Mouse (Mus musculus): Measurements from ENCODE around the gene Olfr57. TPM values are rescaled to one million over a fixed set of nuclear protein-coding genes. Genes with fewer than 3 reads are reported as not detected.
"Not testable (repeated sequence)": the region's sequence is repeated elsewhere in the genome, so short reads cannot be mapped to it uniquely, and the experiment has no call there.

The Olfr57 gene
- polyA plus RNA-seq (2015; fragmentation: Nextera tagmentation; extraction: Ambion mirVana): 0.86 and 1.0 TPM in 2 replicates

- no peaks in the 10 kb centered on the region for H3K4me1 ChIP-seq
- ATAC-seq (replicated peaks): no peak
- H3K4me2 ChIP-seq: no peak within 1 kb of the TSS
- no peak within 1 kb of the TSS for H3K4me3 ChIP-seq
- H3K27ac ChIP-seq: no peak within 1 kb of the TSS
- no peaks in the 10 kb centered on the region for H3K27me3 ChIP-seq (replicated peaks)
- H3K9ac ChIP-seq: no peak within 1 kb of the TSS
- no peaks in the 10 kb centered on the region for H3K36me3 ChIP-seq (replicated peaks)
- H3K9me3 ChIP-seq: 0 out of 2 replicates have a peak, but pooled peaks cover 5% of the 10 kb centered on the region
These were observed at the start of gene Olfr57 for GRCm38 (mm10) chr10:79028441-79028840. Gene Olfr57, plus strand, starts transcription at chr10:79028741.

DNA sequence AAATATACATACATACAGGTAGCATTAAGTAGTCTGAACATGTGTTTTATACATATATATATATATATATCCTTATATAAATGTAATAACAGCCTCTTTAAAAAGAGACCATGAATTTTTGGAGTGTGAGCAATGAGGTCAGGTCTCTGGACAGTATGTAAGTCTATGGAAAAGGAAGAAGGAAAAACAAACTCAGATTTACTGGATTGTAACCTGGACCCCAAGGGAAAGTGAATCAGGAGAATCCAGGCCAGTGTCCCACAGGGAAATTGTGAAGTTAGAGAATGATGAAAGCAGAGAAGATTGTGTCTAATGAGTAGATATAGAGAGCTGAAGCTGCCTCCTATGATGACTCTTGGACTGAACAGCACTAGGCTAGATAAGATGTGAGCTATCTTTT is 47.8 kb upstream of the Olfr57 start, which contains the start of gene Olfr1352:
Gene Olfr1352 (plus strand): TSS at position 301 of the 400 bp plus-strand sequence.
- Histone ChIP-seq H3K4me2 (no peak within 1 kb of the TSS), H3K9me3 (no peaks in the 10 kb centered on the region), H3K27me3 (replicated peaks) (no peaks in the 10 kb centered on the region), H3K4me3 (no peak within 1 kb of the TSS), H3K36me3 (replicated peaks) (no peaks in the 10 kb centered on the region), H3K9ac (no peak within 1 kb of the TSS), H3K4me1 (no peaks in the 10 kb centered on the region), H3K27ac (no peak within 1 kb of the TSS)
- no peak for ATAC-seq (replicated peaks)

DNA sequence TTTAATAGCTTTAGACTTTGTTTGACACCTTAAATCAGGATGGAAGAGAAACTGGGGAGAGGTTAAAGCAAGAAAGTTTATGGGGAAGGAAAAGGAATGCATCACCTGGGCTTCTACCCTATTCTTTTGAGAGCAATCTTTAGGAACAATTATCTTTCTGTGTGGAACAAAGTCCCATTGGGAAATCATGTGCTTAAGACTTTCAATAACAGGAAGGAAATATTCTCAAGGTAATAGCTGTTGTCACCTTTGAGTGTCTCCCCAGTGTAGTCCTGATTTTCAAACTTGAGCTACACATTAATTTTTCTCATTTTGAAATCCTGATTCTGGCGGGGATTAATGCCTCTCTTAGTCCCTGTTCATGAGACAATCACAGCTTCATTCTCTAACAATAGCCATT is 16.4 kb upstream of the Olfr57 start, which contains the start of gene Olfr1351:
Gene Olfr1351 (plus strand): TSS at position 301 of the 400 bp plus-strand sequence.
- 65% methylated on average over 1 of the region's 1 CpGs for WGBS
- H3K4me1 ChIP-seq: no peaks in the 10 kb centered on the region
- H3K9ac ChIP-seq: no peak within 1 kb of the TSS
- H3K9me3 ChIP-seq: no peaks in the 10 kb centered on the region
- H3K27me3 ChIP-seq (replicated peaks): no peaks in the 10 kb centered on the region
- ATAC-seq (replicated peaks): no peak
- no peak within 1 kb of the TSS for H3K4me3 ChIP-seq
- H3K4me2 ChIP-seq: no peak within 1 kb of the TSS
- H3K27ac ChIP-seq: no peak within 1 kb of the TSS
- H3K36me3 ChIP-seq (replicated peaks): no peaks in the 10 kb centered on the region

GRCm38 (mm10) chr10:79042457-79042856 is 13.9 kb downstream of the Olfr57 start:
- H3K36me3 ChIP-seq (replicated peaks); H3K27ac ChIP-seq; ATAC-seq (replicated peaks); H3K4me1 ChIP-seq; H3K4me2 ChIP-seq; H3K27me3 ChIP-seq (replicated peaks); H3K4me3 ChIP-seq; H3K9ac ChIP-seq: not testable (repeated sequence)
- 85% methylated on average over 2 of the region's 2 CpGs for WGBS
- peaks cover 18% of the 10 kb centered on the region for H3K9me3 ChIP-seq

- H3K9me3 ChIP-seq: not testable (repeated sequence)
- 96% methylated on average over 3 of the region's 3 CpGs for WGBS
- H3K36me3 ChIP-seq (replicated peaks): peaks cover 39% of the 10 kb centered on the region
These were observed 28.8 kb downstream of the Olfr57 start for GRCm38 (mm10) chr10:79057370-79057769.

More at GRCm38 (mm10) chr10:79057370-79057769, 28.8 kb downstream of the Olfr57 start:
- not testable (repeated sequence) for ATAC-seq (replicated peaks); H3K27ac ChIP-seq; H3K27me3 ChIP-seq (replicated peaks); H3K9ac ChIP-seq; H3K4me1 ChIP-seq; H3K4me2 ChIP-seq; H3K4me3 ChIP-seq

Other genes starting within 250 kb of the Olfr57 start
- 16.5 and 17.4 TPM in 2 replicates for gene Slc1a6, start 248.2 kb upstream of the Olfr57 start, polyA plus RNA-seq (2015; fragmentation: Nextera tagmentation; extraction: Ambion mirVana)
- not detected in 2 replicates for gene Olfr1356, start 176.6 kb upstream of the Olfr57 start, polyA plus RNA-seq (2015; fragmentation: Nextera tagmentation; extraction: Ambion mirVana)
- gene Olfr1355, start 153.2 kb upstream of the Olfr57 start, polyA plus RNA-seq (2015; fragmentation: Nextera tagmentation; extraction: Ambion mirVana): not detected in 2 replicates
- gene Olfr1354, start 115.6 kb upstream of the Olfr57 start, polyA plus RNA-seq (2015; fragmentation: Nextera tagmentation; extraction: Ambion mirVana): not detected in 2 replicates
- gene Olfr8, start 78.1 kb upstream of the Olfr57 start, polyA plus RNA-seq (2015; fragmentation: Nextera tagmentation; extraction: Ambion mirVana): not detected in 2 replicates
- not detected in 2 replicates for gene Olfr1353, start 65.4 kb upstream of the Olfr57 start, polyA plus RNA-seq (2015; fragmentation: Nextera tagmentation; extraction: Ambion mirVana)
- not detected in 2 replicates for gene Olfr1352, start 47.7 kb upstream of the Olfr57 start, polyA plus RNA-seq (2015; fragmentation: Nextera tagmentation; extraction: Ambion mirVana)
- gene Olfr1351, start 16.3 kb upstream of the Olfr57 start, polyA plus RNA-seq (2015; fragmentation: Nextera tagmentation; extraction: Ambion mirVana): not detected in 2 replicates
- gene 2610008E11Rik, start 68.9 kb downstream of the Olfr57 start, polyA plus RNA-seq (2015; fragmentation: Nextera tagmentation; extraction: Ambion mirVana): 57.0 and 60.1 TPM in 2 replicates
- gene Vmn2r80, start 120.0 kb downstream of the Olfr57 start, polyA plus RNA-seq (2015; fragmentation: Nextera tagmentation; extraction: Ambion mirVana): not detected in 2 replicates
- gene Vmn2r81, start 219.0 kb downstream of the Olfr57 start, polyA plus RNA-seq (2015; fragmentation: Nextera tagmentation; extraction: Ambion mirVana): not detected in 2 replicates

Measured in midbrain, embryonic 15.5 days (tissue).